In genomic region chr5:23683431-23683830, GRCm38 (mm10) we compare ENCODE assay signal across 25 mouse cellular contexts.
"Had no signal": no experiment of that assay in that cellular context is flagged by ENCODE, and none has a peak within 500 bp of the region (broad histone marks: within the 10 kb centered on the region; RNA-seq: fewer than 3 reads in every experiment).

No protein-coding gene starts in this region.

- H3K4me1 ChIP-seq: heart, embryonic 13.5 days; heart, embryonic 15.5 days; hindbrain, embryonic 13.5 days; hindbrain, embryonic 15.5 days; kidney, embryonic 15.5 days; limb, embryonic 13.5 days; limb, embryonic 15.5 days; liver, embryonic 12.5 days had no signal

- H3K27me3 ChIP-seq: heart, embryonic 13.5 days; heart, embryonic 15.5 days; hindbrain, embryonic 13.5 days; hindbrain, embryonic 15.5 days; kidney, embryonic 15.5 days; limb, embryonic 13.5 days; limb, embryonic 15.5 days; liver, embryonic 12.5 days had no signal

- H3K36me3 ChIP-seq: heart, embryonic 13.5 days; heart, embryonic 15.5 days; hindbrain, embryonic 13.5 days; hindbrain, embryonic 15.5 days; kidney, embryonic 15.5 days; limb, embryonic 13.5 days; limb, embryonic 15.5 days; liver, embryonic 12.5 days had no signal

- H3K9ac ChIP-seq: heart, embryonic 13.5 days; heart, embryonic 15.5 days; hindbrain, embryonic 13.5 days; hindbrain, embryonic 15.5 days; kidney, embryonic 15.5 days; limb, embryonic 13.5 days; limb, embryonic 15.5 days; liver, embryonic 12.5 days; liver, embryonic 14.5 days had no signal

- DNase-seq: gastrocnemius, postnatal 14 days; gastrocnemius, postnatal 36 days; heart, adult 2 months; heart, postnatal 14 days; heart, postnatal 36 days; kidney, adult 11 months; kidney, adult 2 months; kidney, adult 9 months; kidney, postnatal 25 days; kidney, postnatal 4 days; left cerebral cortex, postnatal 4 days had no signal

- ATAC-seq: hindbrain, postnatal 0 days; intestine, embryonic 16.5 days; liver, embryonic 12.5 days had no signal

- H3K4me2 ChIP-seq: heart, embryonic 11.5 days; heart, embryonic 13.5 days; heart, embryonic 15.5 days; hindbrain, embryonic 13.5 days; hindbrain, embryonic 15.5 days; kidney, embryonic 15.5 days; limb, embryonic 13.5 days; limb, embryonic 15.5 days; liver, embryonic 12.5 days had no signal

- H3K9me3 ChIP-seq: heart, embryonic 13.5 days; heart, embryonic 15.5 days; hindbrain, embryonic 13.5 days; hindbrain, embryonic 15.5 days; kidney, embryonic 15.5 days; limb, embryonic 13.5 days; limb, embryonic 15.5 days; liver, embryonic 12.5 days had no signal

- H3K4me3 ChIP-seq: heart, adult 2 months; heart, embryonic 13.5 days; heart, embryonic 15.5 days; hindbrain, embryonic 13.5 days; hindbrain, embryonic 15.5 days; kidney, embryonic 15.5 days; layer of hippocampus, adult 2 months; limb, embryonic 13.5 days; limb, embryonic 15.5 days; liver, embryonic 12.5 days had no signal

- H3K27ac ChIP-seq: heart, adult 2 months; heart, embryonic 13.5 days; heart, embryonic 15.5 days; hindbrain, embryonic 13.5 days; hindbrain, embryonic 15.5 days; hindbrain, postnatal 0 days; kidney, embryonic 15.5 days; kidney, postnatal 0 days; layer of hippocampus, adult 2 months; limb, embryonic 13.5 days; limb, embryonic 15.5 days; liver, embryonic 12.5 days; liver, embryonic 14.5 days had no signal
